Mouse (Mus musculus): Measurements from ENCODE around the gene Gpd2. TPM values are rescaled to one million over a fixed set of nuclear protein-coding genes. Genes with fewer than 3 reads are reported as not detected.

Gene Gpd2
- polyA plus RNA-seq, 1 experiment from 2014 or later, result 20.3 TPM

DNA sequence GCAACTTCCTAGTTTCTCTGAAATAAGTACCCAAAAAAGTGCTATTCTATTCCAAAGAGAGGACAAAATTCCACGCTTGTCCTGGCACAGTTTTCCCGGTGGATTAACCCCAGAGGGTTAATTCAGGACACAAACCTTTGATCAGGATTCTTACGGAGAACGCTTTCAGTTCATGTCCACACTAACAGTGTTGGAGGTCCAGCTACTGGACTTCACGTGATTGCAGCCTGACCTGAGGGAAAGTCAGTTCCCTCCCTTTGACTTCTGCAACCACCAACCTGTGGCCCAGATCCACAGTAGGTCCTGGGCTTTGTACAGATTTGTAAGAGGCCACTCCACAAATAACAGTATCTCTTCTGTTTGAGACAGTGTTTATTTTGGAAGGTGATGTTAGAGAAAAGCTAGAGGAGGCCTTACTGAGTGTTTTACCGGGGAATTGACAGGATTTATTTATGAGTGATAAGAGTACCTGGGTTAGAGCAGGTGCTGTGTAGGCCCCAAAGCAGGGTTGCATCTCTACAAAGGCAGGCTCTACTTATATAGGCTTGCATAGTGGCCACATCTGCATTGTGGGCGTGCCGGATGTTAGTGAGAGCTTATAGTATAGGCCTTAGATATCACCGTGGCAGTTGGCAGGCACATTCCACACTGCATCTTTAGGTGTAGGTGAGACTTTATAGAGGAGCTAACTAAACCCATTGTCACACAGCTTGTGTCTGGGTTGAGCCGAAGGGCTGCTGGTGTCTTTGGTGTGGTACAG, 15.3 kb downstream of the Gpd2 start:
- ATAC-seq, result no peak
- no peak overlapping the region for H3K9ac ChIP-seq
- no peaks in the 10 kb centered on the region for H3K36me3 ChIP-seq (ENCODE audit: poor library complexity, severe bottlenecking)
- H3K27me3 ChIP-seq, result no peaks in the 10 kb centered on the region
- no peak overlapping the region for H3K27ac ChIP-seq
- 80% methylated on average over 10 of the region's 10 CpGs for WGBS
- H3K4me2 ChIP-seq, result no peak overlapping the region
- no peak overlapping the region for H3K4me3 ChIP-seq
- H3K4me1 ChIP-seq, result peaks cover 6% of the 10 kb centered on the region
- H3K9me3 ChIP-seq (replicated peaks), result no peaks in the 10 kb centered on the region

GRCm38 (mm10) chr2:57254267-57254666, 16.8 kb downstream of the Gpd2 start:
- H3K36me3 ChIP-seq (ENCODE audit: poor library complexity, severe bottlenecking), result no peaks in the 10 kb centered on the region
- no peak overlapping the region for H3K4me2 ChIP-seq
- H3K27ac ChIP-seq, result no peak overlapping the region
- H3K9me3 ChIP-seq (replicated peaks), result no peaks in the 10 kb centered on the region
- ATAC-seq, result no peak
- no peaks in the 10 kb centered on the region for H3K27me3 ChIP-seq
- H3K4me3 ChIP-seq, result no peak overlapping the region
- no peak overlapping the region for H3K9ac ChIP-seq
- H3K4me1 ChIP-seq, result peaks cover 6% of the 10 kb centered on the region
- 90% methylated on average over 4 of the region's 4 CpGs for WGBS

- no peaks in the 10 kb centered on the region for H3K9me3 ChIP-seq (replicated peaks)
- peaks cover 6% of the 10 kb centered on the region for H3K4me1 ChIP-seq
- no peak overlapping the region for H3K4me3 ChIP-seq
- ATAC-seq, result no peak
- no peak overlapping the region for H3K27ac ChIP-seq
- H3K27me3 ChIP-seq, result no peaks in the 10 kb centered on the region
- H3K36me3 ChIP-seq (ENCODE audit: poor library complexity, severe bottlenecking), result no peaks in the 10 kb centered on the region
- WGBS, result 69% methylated on average over 11 of the region's 11 CpGs
- H3K4me2 ChIP-seq, result no peak overlapping the region
- no peak overlapping the region for H3K9ac ChIP-seq
These were observed 17.8 kb downstream of the Gpd2 start for GRCm38 (mm10) chr2:57255153-57255670.

DNA sequence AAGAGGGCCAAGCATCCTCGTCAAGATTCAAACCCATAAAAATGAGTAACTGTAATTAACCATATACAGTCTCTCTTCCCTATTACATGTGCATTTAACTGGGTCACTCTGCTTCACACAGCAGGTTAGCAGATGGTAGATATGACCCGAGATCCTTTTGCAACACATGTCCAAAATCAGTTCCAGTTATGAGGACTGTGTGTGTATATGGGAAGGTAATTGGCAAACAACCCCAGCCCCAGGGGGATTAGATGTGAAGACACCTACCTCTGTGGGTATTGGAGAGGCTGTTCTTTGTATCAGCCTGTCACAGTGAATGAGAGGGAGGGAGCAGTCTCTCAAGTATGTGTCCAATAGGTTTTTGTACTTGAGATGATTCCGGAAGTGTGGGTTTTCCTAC, 18.4 kb downstream of the Gpd2 start:
- Histone ChIP-seq H3K4me2 (no peak overlapping the region), H3K36me3 (ENCODE audit: poor library complexity, severe bottlenecking) (no peaks in the 10 kb centered on the region), H3K4me1 (peaks cover 12% of the 10 kb centered on the region), H3K9me3 (replicated peaks) (no peaks in the 10 kb centered on the region), H3K27me3 (no peaks in the 10 kb centered on the region), H3K9ac (no peak overlapping the region), H3K4me3 (no peak overlapping the region), H3K27ac (no peak overlapping the region)
- 41% methylated on average over 3 of the region's 3 CpGs for WGBS
- ATAC-seq, result no peak

- H3K27ac ChIP-seq, result no peak overlapping the region
- no peak overlapping the region for H3K4me3 ChIP-seq
- H3K27me3 ChIP-seq, result no peaks in the 10 kb centered on the region
- no peak; the same call in 1 of the 2 replicates for ATAC-seq
- H3K36me3 ChIP-seq (ENCODE audit: poor library complexity, severe bottlenecking), result no peaks in the 10 kb centered on the region
- H3K4me1 ChIP-seq, result peaks cover 13% of the 10 kb centered on the region
- H3K9ac ChIP-seq, result no peak overlapping the region
- 22% methylated on average over 6 of the region's 6 CpGs for WGBS
- H3K4me2 ChIP-seq, result no peak overlapping the region
- H3K9me3 ChIP-seq (replicated peaks), result no peaks in the 10 kb centered on the region
These were observed 19.0 kb downstream of the Gpd2 start for GRCm38 (mm10) chr2:57256459-57256858.

DNA sequence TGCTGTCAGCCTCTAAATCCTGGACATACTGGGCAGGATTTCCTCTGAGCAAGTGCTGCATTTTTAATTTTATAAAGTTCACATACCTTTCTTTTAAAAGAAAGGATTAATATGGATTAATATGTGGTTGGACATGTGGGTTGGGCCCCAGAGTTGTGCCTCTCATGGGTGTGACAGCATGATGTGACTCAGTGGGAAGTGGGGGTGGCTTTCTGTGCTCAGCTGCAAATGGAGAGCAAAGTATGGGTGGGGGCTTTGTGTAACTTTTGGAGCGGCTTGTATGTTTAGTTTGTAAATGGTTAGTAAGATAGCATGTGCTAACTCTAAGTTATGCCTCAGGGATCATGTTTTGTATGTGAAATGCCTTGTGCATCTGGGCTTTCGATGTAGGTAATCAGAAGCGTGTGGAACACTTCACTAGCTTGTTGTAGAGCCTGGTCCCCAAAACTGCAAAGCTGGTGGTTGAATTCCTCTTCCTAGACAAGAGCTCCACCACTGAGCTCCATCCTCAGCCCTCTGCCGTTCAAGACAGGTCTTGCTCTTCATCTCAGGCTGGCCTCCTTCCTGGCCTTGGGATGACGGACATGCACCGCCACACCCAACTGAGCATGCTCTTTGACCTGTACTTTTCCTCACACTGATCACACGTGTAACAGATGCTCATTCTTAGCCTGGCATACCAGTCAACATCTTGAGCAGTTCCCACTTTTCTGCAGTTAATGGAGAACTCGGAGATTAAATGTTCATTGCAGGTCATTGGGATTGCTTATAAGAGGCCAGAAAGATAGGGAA, 24.0 kb downstream of the Gpd2 start:
- H3K27me3 ChIP-seq, result no peaks in the 10 kb centered on the region
- no peak for ATAC-seq
- H3K9ac ChIP-seq, result no peak overlapping the region
- no peak overlapping the region for H3K4me3 ChIP-seq
- H3K4me2 ChIP-seq, result no peak overlapping the region
- H3K4me1 ChIP-seq, result peaks cover 9% of the 10 kb centered on the region
- no peak overlapping the region for H3K27ac ChIP-seq
- no peaks in the 10 kb centered on the region for H3K36me3 ChIP-seq (ENCODE audit: poor library complexity, severe bottlenecking)
- H3K9me3 ChIP-seq (replicated peaks), result no peaks in the 10 kb centered on the region
- 92% methylated on average over 8 of the region's 8 CpGs for WGBS

DNA sequence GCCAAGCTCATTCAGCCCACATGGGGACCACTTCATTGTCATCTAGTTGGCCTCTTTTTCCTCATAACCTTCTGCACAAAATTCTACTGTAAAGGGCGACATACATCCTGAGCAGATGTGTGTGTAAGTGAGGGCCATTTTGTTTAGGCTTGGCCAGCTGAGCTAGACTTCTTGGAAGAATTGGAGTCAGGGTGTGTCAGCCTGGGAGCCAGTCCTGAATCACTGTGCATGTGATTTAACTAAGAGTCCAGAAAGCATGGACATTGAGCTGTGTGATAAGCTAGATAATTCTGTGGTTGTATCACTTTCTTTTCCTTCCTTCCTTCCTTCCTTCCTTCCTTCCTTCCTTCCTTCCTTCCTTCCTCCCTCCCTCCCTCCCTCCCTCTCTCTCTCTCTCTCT, 26.0 kb downstream of the Gpd2 start:
- Histone ChIP-seq H3K27ac (no peak overlapping the region), H3K27me3 (no peaks in the 10 kb centered on the region)
- WGBS, result 100% methylated on average over 1 of the region's 1 CpGs

GRCm38 (mm10) chr2:57264912-57265311, 27.5 kb downstream of the Gpd2 start:
- no peak overlapping the region for H3K9ac ChIP-seq
- H3K4me2 ChIP-seq, result no peak overlapping the region
- H3K36me3 ChIP-seq (ENCODE audit: poor library complexity, severe bottlenecking), result no peaks in the 10 kb centered on the region
- H3K9me3 ChIP-seq (replicated peaks), result no peaks in the 10 kb centered on the region
- no peaks in the 10 kb centered on the region for H3K27me3 ChIP-seq
- peaks cover 22% of the 10 kb centered on the region for H3K4me1 ChIP-seq
- 90% methylated on average over 7 of the region's 7 CpGs for WGBS
- no peak overlapping the region for H3K4me3 ChIP-seq
- H3K27ac ChIP-seq, result no peak overlapping the region
- ATAC-seq, result no peak

More for the DNA sequence above, 26.0 kb downstream of the Gpd2 start:
- Histone ChIP-seq H3K4me2 (no peak overlapping the region), H3K4me1 (peaks cover 22% of the 10 kb centered on the region), H3K9me3 (replicated peaks) (no peaks in the 10 kb centered on the region), H3K36me3 (ENCODE audit: poor library complexity, severe bottlenecking) (no peaks in the 10 kb centered on the region), H3K4me3 (no peak overlapping the region), H3K9ac (no peak overlapping the region)
- ATAC-seq, result no peak

- H3K27me3 ChIP-seq, result no peaks in the 10 kb centered on the region
- H3K36me3 ChIP-seq (ENCODE audit: poor library complexity, severe bottlenecking), result no peaks in the 10 kb centered on the region
- no peak overlapping the region for H3K4me3 ChIP-seq
- peak overlapping the region; percentile 20; the same call in 1 of the 2 replicates for H3K4me2 ChIP-seq
- H3K9me3 ChIP-seq (replicated peaks), result no peaks in the 10 kb centered on the region
- H3K27ac ChIP-seq, result peak overlapping the region; percentile 59; the same call in 1 of the 2 replicates
- whole genome bisulfite sequencing, result 17% methylated on average over 4 of the region's 4 CpGs
- peak; percentile 73 for ATAC-seq
- 0 out of 2 replicates have a peak overlapping the region, but pooled peaks have one; percentile 3 for H3K9ac ChIP-seq
- H3K4me1 ChIP-seq, result peaks cover 14% of the 10 kb centered on the region
These were observed 29.4 kb downstream of the Gpd2 start for GRCm38 (mm10) chr2:57266679-57267393.

GRCm38 (mm10) chr2:57267394-57267716, 29.9 kb downstream of the Gpd2 start:
- WGBS, result 2% methylated on average over 7 of the region's 7 CpGs
- Histone ChIP-seq H3K27ac (peak overlapping the region; percentile 59; the same call in 1 of the 2 replicates), H3K9me3 (replicated peaks) (no peaks in the 10 kb centered on the region), H3K4me2 (peak overlapping the region; percentile 20; the same call in 1 of the 2 replicates), H3K27me3 (no peaks in the 10 kb centered on the region), H3K9ac (0 out of 2 replicates have a peak overlapping the region, but pooled peaks have one; percentile 3), H3K36me3 (ENCODE audit: poor library complexity, severe bottlenecking) (no peaks in the 10 kb centered on the region), H3K4me3 (no peak overlapping the region), H3K4me1 (peaks cover 14% of the 10 kb centered on the region)
- ATAC-seq, result peak; percentile 11; the same call in 1 of the 2 replicates

GRCm38 (mm10) chr2:57267896-57268295, 30.5 kb downstream of the Gpd2 start:
- H3K4me2 ChIP-seq, result no peak overlapping the region
- H3K9me3 ChIP-seq (replicated peaks), result no peaks in the 10 kb centered on the region
- peaks cover 14% of the 10 kb centered on the region for H3K4me1 ChIP-seq
- ATAC-seq, result no peak
- no peak overlapping the region for H3K4me3 ChIP-seq
- H3K9ac ChIP-seq, result no peak overlapping the region
- no peaks in the 10 kb centered on the region for H3K36me3 ChIP-seq (ENCODE audit: poor library complexity, severe bottlenecking)
- H3K27ac ChIP-seq, result 0 out of 2 replicates have a peak overlapping the region, but pooled peaks have one; percentile 22
- H3K27me3 ChIP-seq, result no peaks in the 10 kb centered on the region
- WGBS, result 10% methylated on average over 7 of the region's 7 CpGs

DNA sequence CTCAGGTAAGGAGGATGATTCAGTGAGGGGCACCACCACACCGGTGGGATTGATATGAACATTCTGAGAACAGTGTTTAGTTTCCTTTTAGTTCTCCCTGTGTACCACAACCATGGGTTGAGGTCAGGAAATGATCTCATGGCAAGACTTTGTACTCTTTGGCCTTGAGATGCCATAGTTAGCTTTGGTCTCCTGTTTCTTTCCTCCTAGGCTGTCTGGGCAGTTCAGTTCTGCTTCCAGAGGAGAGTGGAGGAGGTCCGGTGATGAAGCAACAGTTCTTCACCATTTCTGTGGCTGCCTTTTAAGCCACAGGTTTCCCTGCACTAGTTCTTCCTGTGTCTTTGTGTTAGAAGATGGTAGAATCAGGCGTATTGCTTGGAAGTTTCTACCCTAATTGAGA, 31.4 kb downstream of the Gpd2 start:
- 90% methylated on average over 3 of the region's 3 CpGs for WGBS
- no peaks in the 10 kb centered on the region for H3K27me3 ChIP-seq
- no peak for ATAC-seq

More for the DNA sequence above, 31.4 kb downstream of the Gpd2 start:
- Histone ChIP-seq H3K9ac (no peak overlapping the region), H3K9me3 (replicated peaks) (no peaks in the 10 kb centered on the region), H3K4me3 (no peak overlapping the region), H3K4me2 (no peak overlapping the region), H3K27ac (no peak overlapping the region), H3K4me1 (peaks cover 14% of the 10 kb centered on the region), H3K36me3 (ENCODE audit: poor library complexity, severe bottlenecking) (no peaks in the 10 kb centered on the region)
